Mouse (Mus musculus): Measurements from ENCODE around the gene Mcm2.
A peak's percentile ranks its signal among the peaks of the same experiment; 100 is the strongest.

Gene Mcm2

GRCm38 (mm10) chr6:88898534-88899048 is at the start of gene Mcm2:
Gene Mcm2 (minus strand): TSS chr6:88898780.
- peak; percentile 99 for DNase-seq

- no peak for DNase-seq
Observed at GRCm38 (mm10) chr6:88947771-88948170, 49.2 kb upstream of the Mcm2 start.

- no peak for DNase-seq
Observed at GRCm38 (mm10) chr6:88946442-88946841, 47.9 kb upstream of the Mcm2 start.

- no peak for DNase-seq
Observed at GRCm38 (mm10) chr6:88943666-88944065, 45.1 kb upstream of the Mcm2 start.

- DNase-seq: no peak
Observed at GRCm38 (mm10) chr6:88942595-88942994, 44.0 kb upstream of the Mcm2 start.

- no peak for DNase-seq
Observed at GRCm38 (mm10) chr6:88941628-88942027, 43.0 kb upstream of the Mcm2 start.

GRCm38 (mm10) chr6:88940090-88940916 is 41.7 kb upstream of the Mcm2 start:
- no peak for DNase-seq

GRCm38 (mm10) chr6:88939281-88940089 is 40.9 kb upstream of the Mcm2 start:
- no peak for DNase-seq

- no peak for DNase-seq
Observed at GRCm38 (mm10) chr6:88938664-88939055, 40.1 kb upstream of the Mcm2 start.

GRCm38 (mm10) chr6:88937971-88938663 is 39.5 kb upstream of the Mcm2 start:
- no peak for DNase-seq

- no peak for DNase-seq
Observed at GRCm38 (mm10) chr6:88937214-88937549, 38.6 kb upstream of the Mcm2 start.

- DNase-seq: no peak
Observed at GRCm38 (mm10) chr6:88936342-88937213, 38.0 kb upstream of the Mcm2 start.

GRCm38 (mm10) chr6:88935735-88936276 is 37.2 kb upstream of the Mcm2 start:
- peak; percentile 41 for DNase-seq

- no peak for DNase-seq
Observed at GRCm38 (mm10) chr6:88934816-88935215, 36.2 kb upstream of the Mcm2 start.

GRCm38 (mm10) chr6:88934132-88934531 is 35.6 kb upstream of the Mcm2 start:
- DNase-seq: no peak

GRCm38 (mm10) chr6:88931449-88931848 is 32.9 kb upstream of the Mcm2 start:
- no peak for DNase-seq

- peak; percentile 1 for DNase-seq
Observed at GRCm38 (mm10) chr6:88930049-88930448, 31.5 kb upstream of the Mcm2 start.

GRCm38 (mm10) chr6:88929451-88929850 is 30.9 kb upstream of the Mcm2 start:
- no peak for DNase-seq

- no peak for DNase-seq
Observed at GRCm38 (mm10) chr6:88928576-88928975, 30.0 kb upstream of the Mcm2 start.

GRCm38 (mm10) chr6:88928026-88928425 is 29.4 kb upstream of the Mcm2 start:
- DNase-seq: no peak

GRCm38 (mm10) chr6:88927595-88927994 is 29.0 kb upstream of the Mcm2 start:
- DNase-seq: peak; percentile 76

GRCm38 (mm10) chr6:88926870-88927269 is 28.3 kb upstream of the Mcm2 start:
- DNase-seq: no peak
